Mouse (Mus musculus) limb, embryonic 11.5 days (tissue): ENCODE measurements around the gene Rnf115. TPM values are rescaled to one million over a fixed set of nuclear protein-coding genes. Genes with fewer than 3 reads are reported as not detected.
"Not testable (repeated sequence)": the region's sequence is repeated elsewhere in the genome, so short reads cannot be mapped to it uniquely, and the experiment has no call there.

ENCODE experiments used
- ATAC-seq: fragments of 200-750 bp; cut with Nextera tagmentation; 2 replicates; pipeline ENCODE4 v1.8.0; 2017; ENCODE audit warnings: low read depth; ENCODE audit not compliant: insufficient number of reproducible peaks, low FRiP score, low TSS enrichment
- DNase-seq: peaks from one replicate; pipeline ENCODE4 v3.0.0-alpha.2; 2015; ENCODE audit warnings: low spot score
- H3K27ac ChIP-seq: fragments of 300-500 bp; sonication (generic); replicated peaks from 2 replicates; pipeline ENCODE4 v1.5.1; 2014; ENCODE audit warnings: low read depth, mild to moderate bottlenecking, low read length
- H3K27me3 ChIP-seq: fragments of 300-500 bp; sonication (generic); 2 replicates; pipeline ENCODE4 v1.6.1; 2014; ENCODE audit warnings: mild to moderate bottlenecking, low read length, mixed read lengths; ENCODE audit not compliant: control insufficient read depth, insufficient read depth
- H3K36me3 ChIP-seq: fragments of 300-500 bp; sonication (generic); 2 replicates; pipeline ENCODE4 v1.6.1; 2014; ENCODE audit warnings: mild to moderate bottlenecking, low read length, moderate library complexity, mixed read lengths; ENCODE audit not compliant: control insufficient read depth, insufficient read depth
- H3K4me1 ChIP-seq: fragments of 300-500 bp; sonication (generic); 2 replicates; pipeline ENCODE4 v1.6.1; 2014; ENCODE audit warnings: low read length, mixed read lengths; ENCODE audit not compliant: control insufficient read depth, insufficient read depth
- H3K4me2 ChIP-seq: fragments of 300-500 bp; sonication (generic); 2 replicates; pipeline ENCODE4 v1.6.1; 2014; ENCODE audit warnings: low read depth, mild to moderate bottlenecking, moderate library complexity; ENCODE audit not compliant: severe bottlenecking
- H3K4me3 ChIP-seq: fragments of 300-500 bp; sonication (generic); 2 replicates; pipeline ENCODE4 v1.5.1; 2014; ENCODE audit warnings: low read depth, low read length
- H3K9ac ChIP-seq: fragments of 300-500 bp; sonication (generic); 2 replicates; pipeline ENCODE4 v1.6.1; 2014; ENCODE audit warnings: mild to moderate bottlenecking, low read length
- H3K9me3 ChIP-seq: fragments of 300-500 bp; sonication (generic); 2 replicates; pipeline ENCODE4 v1.6.1; 2016; ENCODE audit warnings: low read length; ENCODE audit not compliant: control insufficient read depth
- WGBS: fragments of 180-500 bp; shearing (Covaris S2); extraction: QIAGEN DNeasy Blood & Tissue Kit; methylation state at CpG from one replicate; pipeline ENCODE4 v1.1.7; 2014; 5-methylcytosine and 5-hydroxymethylcytosine counted together
- polyA plus RNA-seq: library from polyadenylated mRNA; unstranded; fragments of >200 nt; fragmentation: Nextera tagmentation; extraction: Ambion mirVana; gene quantifications from 2 replicates; pipeline ENCODE4 v1.2.1, GENCODE M21; 2014

The Rnf115 gene
- polyA plus RNA-seq, 1 experiment from 2014 or later = 70.0 TPM

DNA sequence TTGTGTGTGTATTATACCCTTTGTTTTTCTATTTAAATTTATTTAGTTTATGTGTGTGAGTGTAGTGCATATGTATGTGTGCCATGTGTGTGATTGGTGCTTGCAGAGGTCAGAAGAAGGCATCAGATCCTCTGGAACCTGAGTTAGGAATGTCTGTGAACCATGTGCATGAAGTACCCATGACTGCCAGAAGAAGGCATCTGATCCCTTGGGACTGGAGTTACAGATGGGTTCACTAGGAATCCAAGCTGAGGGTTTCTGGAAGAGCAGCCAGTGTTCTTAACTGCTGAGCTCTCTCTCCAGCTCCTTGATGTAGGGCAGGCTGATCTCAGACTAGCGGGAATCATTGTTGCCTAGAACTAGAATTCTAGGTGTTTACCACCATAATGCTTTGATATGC, 10.5 kb downstream of the Rnf115 start:
- Histone ChIP-seq H3K4me1 (no peaks in the 10 kb centered on the region), H3K4me2 (no peak overlapping the region), H3K4me3 (no peak overlapping the region), H3K9me3 (no peaks in the 10 kb centered on the region), H3K27me3 (no peaks in the 10 kb centered on the region), H3K36me3 (no peaks in the 10 kb centered on the region), H3K9ac (no peak overlapping the region), H3K27ac (no peak overlapping the region)
- WGBS = 86% methylated on average over 1 of the region's 1 CpGs
- no peak for ATAC-seq
- no peak for DNase-seq

DNA sequence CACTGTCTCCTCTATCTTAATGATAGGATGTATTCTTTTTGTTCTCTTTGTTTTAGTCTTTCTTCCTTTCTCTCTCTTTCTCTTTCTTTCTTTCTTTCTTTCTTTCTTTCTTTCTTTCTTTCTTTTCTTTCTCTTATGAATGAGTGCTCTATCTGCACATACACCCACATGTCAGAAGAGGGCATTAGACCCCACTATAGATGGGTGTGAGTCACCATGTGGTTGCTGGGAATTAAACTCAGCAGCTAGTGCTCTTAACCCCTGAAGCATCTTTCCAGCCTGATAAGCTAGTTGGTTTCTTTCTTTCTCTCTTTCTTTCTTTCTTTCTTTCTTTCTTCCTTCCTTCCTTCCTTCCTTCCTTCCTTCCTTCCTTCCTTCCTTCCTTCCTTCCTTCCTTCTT, 12.8 kb downstream of the Rnf115 start:
- H3K9ac ChIP-seq, ATAC-seq, H3K27ac ChIP-seq: not testable (repeated sequence)

DNA sequence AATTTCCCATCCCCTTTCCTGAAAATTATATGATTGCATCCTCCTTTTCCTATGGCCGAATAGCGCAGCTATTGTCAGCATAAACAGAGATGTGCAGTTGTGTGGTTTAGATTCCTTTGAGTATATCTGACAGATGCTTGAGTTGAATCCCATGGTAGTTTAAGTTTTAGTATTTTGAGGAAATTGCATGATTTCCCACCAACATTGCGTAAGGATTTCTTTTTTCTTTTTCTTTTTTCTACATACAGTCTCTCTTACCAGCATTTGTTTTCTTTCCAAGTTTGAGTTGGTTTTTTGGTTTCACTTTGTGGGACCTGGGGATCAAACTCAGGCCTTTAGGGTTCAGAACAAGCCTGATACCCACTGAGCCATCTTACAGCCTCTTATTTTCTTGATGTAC, 16.9 kb downstream of the Rnf115 start:
- 91% methylated on average over 3 of the region's 3 CpGs for WGBS
- Histone ChIP-seq H3K27ac (no peak overlapping the region), H3K27me3 (no peaks in the 10 kb centered on the region), H3K4me3 (no peak overlapping the region), H3K9ac (no peak overlapping the region), H3K4me1 (no peaks in the 10 kb centered on the region), H3K4me2 (no peak overlapping the region), H3K36me3 (no peaks in the 10 kb centered on the region), H3K9me3 (no peaks in the 10 kb centered on the region)
- no peak for DNase-seq
- ATAC-seq = no peak

More for the DNA sequence above, 12.8 kb downstream of the Rnf115 start:
- not testable (repeated sequence) for H3K27me3 ChIP-seq, H3K4me2 ChIP-seq, DNase-seq, H3K36me3 ChIP-seq, H3K4me1 ChIP-seq, H3K4me3 ChIP-seq, H3K9me3 ChIP-seq

DNA sequence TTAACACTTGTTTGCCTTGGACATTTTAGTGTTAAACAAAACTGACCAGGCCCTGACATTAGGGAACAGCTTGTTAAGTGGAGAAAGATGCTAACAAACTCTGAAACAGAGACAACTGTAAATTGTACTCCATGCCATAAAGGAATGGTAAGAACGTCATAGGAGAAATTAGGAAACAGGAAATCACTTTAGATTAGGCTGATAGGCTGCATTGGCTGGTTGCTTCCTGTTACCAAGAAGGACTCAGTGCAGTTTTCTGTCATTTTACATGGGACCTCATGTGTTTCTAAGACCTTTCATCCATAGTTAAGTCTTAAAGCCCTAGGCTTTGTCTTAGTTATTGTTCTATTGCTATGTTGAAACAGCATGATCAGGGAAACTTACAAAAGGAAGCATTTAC, 19.4 kb downstream of the Rnf115 start:
- H3K4me1 ChIP-seq = no peaks in the 10 kb centered on the region
- DNase-seq (no peak), ATAC-seq (no peak)
- H3K36me3 ChIP-seq = no peaks in the 10 kb centered on the region
- 56% methylated on average over 1 of the region's 1 CpGs for WGBS
- H3K27ac ChIP-seq = no peak overlapping the region
- no peak overlapping the region for H3K9ac ChIP-seq
- H3K27me3 ChIP-seq = no peaks in the 10 kb centered on the region
- no peak overlapping the region for H3K4me3 ChIP-seq
- no peaks in the 10 kb centered on the region for H3K9me3 ChIP-seq
- H3K4me2 ChIP-seq = no peak overlapping the region

DNA sequence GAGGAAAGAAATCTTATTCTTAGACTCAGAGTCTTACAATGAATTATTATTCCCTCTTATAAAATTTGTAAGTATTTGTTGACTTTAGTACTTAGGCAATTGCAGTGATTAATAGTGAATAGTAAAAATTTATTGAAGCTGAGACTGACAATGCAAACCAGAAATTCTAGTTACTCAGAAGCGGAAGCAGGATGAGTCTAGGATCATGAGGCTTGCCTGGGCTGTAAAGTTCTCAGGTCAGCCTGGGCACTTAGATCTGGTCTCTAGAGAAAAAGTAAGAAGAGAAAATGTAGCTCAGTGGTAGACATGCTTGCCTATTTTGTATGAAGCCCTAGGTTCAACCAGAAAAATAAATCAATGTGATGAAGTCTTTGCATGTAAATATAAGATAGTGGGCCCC, 28.5 kb downstream of the Rnf115 start:
- WGBS = 90% methylated on average over 1 of the region's 1 CpGs
- Histone ChIP-seq H3K9ac (no peak overlapping the region), H3K9me3 (no peaks in the 10 kb centered on the region), H3K36me3 (no peaks in the 10 kb centered on the region), H3K27ac (no peak overlapping the region), H3K4me2 (no peak overlapping the region), H3K4me3 (no peak overlapping the region), H3K4me1 (no peaks in the 10 kb centered on the region), H3K27me3 (no peaks in the 10 kb centered on the region)
- no peak for DNase-seq
- ATAC-seq = no peak

DNA sequence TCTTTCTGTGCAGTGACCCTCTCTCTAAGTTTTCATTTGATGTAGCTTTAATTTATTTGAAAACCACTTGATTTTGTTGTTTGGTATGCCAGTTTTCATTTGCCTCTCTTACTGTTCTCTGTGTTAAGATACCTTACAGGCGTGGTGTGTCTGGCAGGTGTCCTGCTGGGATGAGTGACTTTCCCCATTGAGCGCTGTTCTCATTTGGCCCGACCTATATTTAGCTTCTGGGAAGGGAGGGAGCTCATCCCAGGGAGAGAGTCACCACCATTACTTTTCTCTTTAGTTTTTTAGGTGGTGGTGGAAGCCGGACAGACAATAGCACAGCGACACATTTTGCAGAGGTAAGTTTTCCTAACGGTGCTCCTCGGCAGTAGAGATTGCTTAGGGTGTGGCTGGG, 30.2 kb downstream of the Rnf115 start:
- 80% methylated on average over 7 of the region's 7 CpGs for WGBS

DNA sequence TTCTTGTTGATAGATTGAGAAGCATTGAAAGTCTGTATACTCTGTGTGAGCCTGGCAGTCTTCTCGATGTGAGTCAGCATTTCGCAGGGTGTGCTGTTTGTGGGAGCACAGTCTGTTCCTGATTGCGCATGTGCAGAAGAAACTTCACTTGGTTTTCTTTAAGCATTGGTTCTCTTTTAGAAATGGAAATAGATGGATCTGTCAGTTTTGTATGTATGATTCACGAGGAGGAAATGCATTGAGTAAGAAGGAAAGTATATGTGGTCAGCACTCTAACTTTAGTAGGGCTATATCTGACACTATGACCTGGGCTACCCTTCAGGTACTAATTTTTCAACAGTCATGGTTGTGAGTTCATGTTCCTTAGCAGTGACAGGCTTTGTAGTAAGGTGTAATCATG, 32.2 kb downstream of the Rnf115 start:
- no peaks in the 10 kb centered on the region for H3K9me3 ChIP-seq

More for the DNA sequence above, 30.2 kb downstream of the Rnf115 start:
- no peak overlapping the region for H3K4me3 ChIP-seq
- DNase-seq (no peak), ATAC-seq (no peak)
- H3K27ac ChIP-seq = no peak overlapping the region
- no peaks in the 10 kb centered on the region for H3K4me1 ChIP-seq
- H3K9ac ChIP-seq = no peak overlapping the region
- no peak overlapping the region for H3K4me2 ChIP-seq
- no peaks in the 10 kb centered on the region for H3K27me3 ChIP-seq
- no peaks in the 10 kb centered on the region for H3K9me3 ChIP-seq
- H3K36me3 ChIP-seq = no peaks in the 10 kb centered on the region

DNA sequence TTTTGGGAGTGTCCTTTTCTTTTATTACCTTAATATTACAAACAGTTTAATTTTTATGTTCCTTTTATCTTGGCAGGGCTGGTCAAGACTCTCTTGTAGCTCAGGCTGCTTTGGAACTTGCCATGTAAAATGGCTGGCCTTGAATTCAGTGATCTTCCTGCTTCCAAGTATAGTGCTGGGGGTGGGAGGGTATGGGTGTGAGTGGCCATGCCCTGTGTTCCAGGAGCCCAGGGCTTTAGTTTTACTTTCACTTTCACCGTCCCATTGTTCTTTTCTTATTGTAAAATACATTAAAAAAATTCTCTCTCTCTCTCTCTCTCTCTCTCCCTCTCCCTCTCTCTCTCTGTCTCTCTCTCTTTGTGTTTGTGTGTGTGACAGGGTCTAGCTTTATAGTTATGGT, 37.1 kb downstream of the Rnf115 start:
- 93% methylated on average over 1 of the region's 1 CpGs for WGBS
- H3K4me3 ChIP-seq = no peak overlapping the region
- no peak overlapping the region for H3K4me2 ChIP-seq
- no peak overlapping the region for H3K9ac ChIP-seq
- ATAC-seq (no peak), DNase-seq (no peak)
- H3K36me3 ChIP-seq = no peaks in the 10 kb centered on the region
- H3K27me3 ChIP-seq = no peaks in the 10 kb centered on the region
- H3K9me3 ChIP-seq = no peaks in the 10 kb centered on the region
- no peaks in the 10 kb centered on the region for H3K4me1 ChIP-seq
- H3K27ac ChIP-seq = no peak overlapping the region

More for the DNA sequence above, 32.2 kb downstream of the Rnf115 start:
- ATAC-seq = no peak
- Histone ChIP-seq H3K36me3 (no peaks in the 10 kb centered on the region), H3K27me3 (no peaks in the 10 kb centered on the region), H3K4me1 (no peaks in the 10 kb centered on the region), H3K4me3 (no peak overlapping the region), H3K4me2 (no peak overlapping the region), H3K27ac (no peak overlapping the region), H3K9ac (no peak overlapping the region)
- no peak for DNase-seq
- WGBS = 95% methylated on average over 4 of the region's 4 CpGs

DNA sequence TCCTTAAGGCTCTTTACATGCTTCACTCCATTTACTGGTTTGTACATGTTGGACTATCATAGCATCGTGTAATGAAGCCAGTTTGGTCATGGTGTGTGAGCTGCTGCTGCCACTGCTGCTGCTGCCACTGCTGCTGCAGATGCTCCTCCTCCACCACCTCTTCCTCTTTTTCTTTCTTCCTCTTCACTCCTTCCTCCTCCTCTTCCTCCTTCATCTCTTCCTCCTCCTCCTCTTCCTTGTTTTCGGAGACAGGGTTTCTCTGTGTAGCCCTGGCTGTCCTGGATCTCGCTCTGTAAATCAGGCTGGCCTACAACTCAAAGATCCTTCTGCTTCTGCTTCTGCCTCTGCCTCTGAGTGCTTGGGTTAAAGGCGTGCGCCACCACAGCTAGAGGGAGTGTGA, 42.5 kb downstream of the Rnf115 start:
- Histone ChIP-seq H3K36me3 (no peaks in the 10 kb centered on the region), H3K4me1 (no peaks in the 10 kb centered on the region), H3K27ac (no peak overlapping the region), H3K9me3 (no peaks in the 10 kb centered on the region), H3K4me3 (no peak overlapping the region), H3K4me2 (no peak overlapping the region), H3K9ac (no peak overlapping the region), H3K27me3 (no peaks in the 10 kb centered on the region)
- 90% methylated on average over 5 of the region's 5 CpGs for WGBS
- ATAC-seq = no peak
- no peak for DNase-seq
